Mouse (Mus musculus) testis, adult 2 months (tissue): ENCODE data around the gene Rpl18a. TPM values are rescaled to one million over a fixed set of nuclear protein-coding genes. Genes with fewer than 3 reads are reported as not detected.

Experiments
- H3K27ac ChIP-seq: fragments of 200-500 bp; 2 replicates; pipeline ENCODE4 v1.5.1; 2012; ENCODE audit warnings: low read depth, low read length; ENCODE audit not compliant: control insufficient read depth, insufficient read depth
- H3K27me3 ChIP-seq: fragments of 200-500 bp; 2 replicates; pipeline ENCODE4 v1.6.1; 2012; ENCODE audit warnings: mild to moderate bottlenecking, low read length, moderate library complexity; ENCODE audit not compliant: control insufficient read depth, insufficient read depth
- H3K36me3 ChIP-seq: fragments of 200-500 bp; 2 replicates; pipeline ENCODE4 v1.6.1; 2012; ENCODE audit warnings: mild to moderate bottlenecking, low read length; ENCODE audit not compliant: control insufficient read depth, insufficient read depth
- H3K4me1 ChIP-seq: fragments of 200-500 bp; 2 replicates; pipeline ENCODE4 v1.6.1; 2012; ENCODE audit warnings: low read length; ENCODE audit not compliant: control insufficient read depth, insufficient read depth
- H3K4me3 ChIP-seq: fragments of 200-500 bp; 2 replicates; pipeline ENCODE4 v1.5.1; 2012; ENCODE audit warnings: low read depth, mild to moderate bottlenecking, low read length, moderate library complexity, mixed read lengths; ENCODE audit not compliant: control insufficient read depth
- CTCF ChIP-seq: fragments of 200-500 bp; IDR thresholded peaks from 2 replicates; pipeline ENCODE4 v1.5.1; 2012; ENCODE audit warnings: low read depth, mild to moderate bottlenecking, inconsistent platforms, low read length, moderate library complexity; ENCODE audit not compliant: control insufficient read depth, insufficient read depth, insufficient replicate concordance
- POLR2A ChIP-seq: fragments of 200-500 bp; IDR thresholded peaks from 2 replicates; pipeline ENCODE4 v1.6.1; 2012; ENCODE audit warnings: low read depth, mild to moderate bottlenecking, inconsistent platforms, low read length, moderate library complexity; ENCODE audit not compliant: control insufficient read depth
- polyA plus RNA-seq: library from polyadenylated mRNA; depleted of rRNA; stranded (reverse); fragments of >200 nt; gene quantifications from 2 replicates; pipeline ENCODE4 v1.2.3, GENCODE M21; 2012

Rpl18a gene
- polyA plus RNA-seq, 1 experiment, result 1,162 TPM

- H3K4me1 ChIP-seq, result peaks cover 35% of the 10 kb centered on the region
- H3K4me3 ChIP-seq, result peak overlapping the region; percentile 72
- TF ChIP-seq CTCF (no peak), POLR2A (no peak)
- H3K27me3 ChIP-seq, result peaks cover 2% of the 10 kb centered on the region; the same call in 1 of the 2 replicates
- H3K27ac ChIP-seq, result peak overlapping the region; percentile 23; the same call in 1 of the 2 replicates
- H3K36me3 ChIP-seq, result no peaks in the 10 kb centered on the region
Measured at GRCm38 (mm10) chr8:70868559-70869198, 28.5 kb downstream of the Rpl18a start.

- TF ChIP-seq CTCF, result no peak
- TF ChIP-seq POLR2A, result no peak
- Histone ChIP-seq H3K4me3 (no peak overlapping the region), H3K27ac (no peak overlapping the region), H3K27me3 (peaks cover 2% of the 10 kb centered on the region), H3K4me1 (peaks cover 45% of the 10 kb centered on the region), H3K36me3 (no peaks in the 10 kb centered on the region)
Measured at GRCm38 (mm10) chr8:70866566-70866965, 30.6 kb downstream of the Rpl18a start.

- Histone ChIP-seq H3K4me1 (peaks cover 45% of the 10 kb centered on the region), H3K27ac (no peak overlapping the region), H3K4me3 (peak overlapping the region; percentile 83), H3K36me3 (no peaks in the 10 kb centered on the region), H3K27me3 (peaks cover 2% of the 10 kb centered on the region)
- no peak for TF ChIP-seq POLR2A
- no peak for TF ChIP-seq CTCF
Measured at GRCm38 (mm10) chr8:70866001-70866520, 31.2 kb downstream of the Rpl18a start.

GRCm38 (mm10) chr8:70865350-70866000 lies 31.7 kb downstream of the Rpl18a start:
- no peak overlapping the region for H3K27ac ChIP-seq
- TF ChIP-seq POLR2A, result no peak
- no peak for TF ChIP-seq CTCF
- H3K27me3 ChIP-seq, result peaks cover 2% of the 10 kb centered on the region
- H3K36me3 ChIP-seq, result no peaks in the 10 kb centered on the region
- H3K4me3 ChIP-seq, result peak overlapping the region; percentile 83
- H3K4me1 ChIP-seq, result peaks cover 45% of the 10 kb centered on the region

DNA sequence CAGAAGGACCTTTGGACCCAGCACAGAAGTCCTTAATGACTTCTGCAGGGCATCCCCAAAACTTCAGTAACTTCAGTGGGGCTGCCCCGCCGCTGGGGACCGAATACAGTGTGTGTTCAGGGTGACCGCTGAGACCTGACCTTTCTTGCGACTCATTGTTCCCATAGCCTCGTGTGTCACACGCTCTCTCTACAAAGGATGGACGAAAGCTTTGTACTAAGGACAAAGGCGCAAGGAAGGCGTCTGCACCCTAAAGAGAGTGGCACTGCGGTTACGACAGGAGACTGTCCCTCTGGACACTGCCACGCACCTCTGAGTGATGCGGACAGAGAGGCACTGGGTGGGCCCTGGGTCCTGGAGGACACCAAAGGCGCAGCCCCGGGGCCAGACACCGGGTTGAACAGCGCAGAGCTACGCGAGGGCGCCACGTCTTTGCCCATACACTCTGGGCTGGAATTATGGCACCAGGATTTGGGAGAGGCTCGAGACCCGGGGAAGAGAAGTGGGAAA lies 32.4 kb downstream of the Rpl18a start:
- Histone ChIP-seq H3K36me3 (no peaks in the 10 kb centered on the region), H3K4me1 (peaks cover 45% of the 10 kb centered on the region), H3K4me3 (peak overlapping the region; percentile 83), H3K27ac (no peak overlapping the region), H3K27me3 (peaks cover 2% of the 10 kb centered on the region)
- TF ChIP-seq POLR2A (no peak), CTCF (no peak)

- peak overlapping the region; percentile 14 for H3K4me3 ChIP-seq
- no peak overlapping the region for H3K27ac ChIP-seq
- peaks cover 45% of the 10 kb centered on the region for H3K4me1 ChIP-seq
- H3K27me3 ChIP-seq, result peaks cover 2% of the 10 kb centered on the region
- no peaks in the 10 kb centered on the region for H3K36me3 ChIP-seq
- no peak for TF ChIP-seq POLR2A
- no peak for TF ChIP-seq CTCF
Measured at GRCm38 (mm10) chr8:70863956-70864711, 33.1 kb downstream of the Rpl18a start.

DNA sequence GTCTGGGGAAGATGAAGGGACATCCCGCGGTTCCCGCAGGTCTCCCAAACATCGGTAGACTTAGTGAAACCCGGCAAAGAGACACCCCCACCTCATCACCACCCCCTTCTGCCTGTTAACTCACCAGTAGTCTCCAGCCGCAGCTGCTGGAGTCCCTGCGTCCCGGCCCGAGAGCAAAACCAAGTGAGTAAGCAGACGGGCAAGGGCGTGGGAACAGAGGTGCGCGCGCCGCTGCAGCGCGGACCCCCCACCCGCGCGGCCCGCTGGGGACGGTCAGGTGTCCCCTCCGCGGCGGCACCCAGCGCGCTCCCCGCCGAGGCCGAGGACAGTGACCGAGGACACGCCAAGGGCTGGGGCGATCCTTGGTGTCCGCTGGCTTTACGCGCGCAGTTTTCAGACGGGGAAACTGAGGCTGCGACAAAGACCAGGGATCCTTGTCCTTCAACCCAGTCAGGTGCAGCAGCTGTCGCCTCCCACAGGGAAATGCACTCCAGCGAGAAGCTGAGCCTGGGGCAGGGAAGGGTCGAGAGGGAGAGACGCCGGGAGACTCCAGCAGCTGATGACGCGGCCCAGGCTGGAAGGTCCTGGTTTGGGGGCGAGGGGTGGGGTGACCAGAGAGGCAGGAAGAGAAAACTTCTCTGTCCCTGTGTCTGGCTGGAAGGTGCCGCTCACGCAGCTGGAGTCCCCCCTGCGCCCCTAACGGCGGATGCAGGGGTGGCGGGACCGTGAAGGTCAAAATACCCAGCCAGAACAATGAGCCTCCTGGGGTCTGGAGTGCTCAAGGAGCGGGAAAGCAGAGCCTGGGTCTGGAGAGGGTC lies 34.2 kb downstream of the Rpl18a start, which contains the start of gene Kcnn1:
Gene Kcnn1 (minus strand): TSS at position 435 of the 818 bp plus-strand sequence.
- H3K4me1 ChIP-seq, result peaks cover 36% of the 10 kb centered on the region
- no peak within 1 kb of the TSS for H3K27ac ChIP-seq
- no peaks in the 10 kb centered on the region for H3K36me3 ChIP-seq
- TF ChIP-seq CTCF (no peak), POLR2A (no peak)
- peaks cover 2% of the 10 kb centered on the region for H3K27me3 ChIP-seq
- peak within 1 kb of the TSS; percentile 59 for H3K4me3 ChIP-seq
